In genomic region chr3:142191627-142192026, GRCm38 (mm10) we compare ENCODE assay signal across 9 mouse cellular contexts. TPM values are rescaled to one million over a fixed set of nuclear protein-coding genes. Genes with fewer than 3 reads are reported as not detected.
A peak's percentile ranks its signal among the peaks of the same experiment; 100 is the strongest.
DNase-seq lines count a peak whose midpoint lies in the region; ATAC-seq and TF ChIP-seq lines count a peak whose summit lies in the region.
"Not testable (repeated sequence)": the region's sequence is repeated elsewhere in the genome, so short reads cannot be mapped to it uniquely, and the experiment has no call there.
"Had no signal": no experiment of that assay in that cellular context is flagged by ENCODE, and none has a peak within 500 bp of the region (broad histone marks: within the 10 kb centered on the region; RNA-seq: fewer than 3 reads in every experiment).

No protein-coding gene starts in this region.

- H3K4me3 ChIP-seq in CH12.LX (replicated peaks in 1 of 3; ENCODE audit: low read depth in 2 of 3, low read length in 2 of 3, poor library complexity in 1 of 3); liver, adult 2 months (ENCODE audit: insufficient read depth, low read depth, low read length): not testable (repeated sequence)

- peak; percentile 53; the same call in 1 of the 2 replicates for ATAC-seq in monocyte, adult 5-6 weeks (replicated peaks; ENCODE audit: insufficient number of reproducible peaks, low FRiP score, low TSS enrichment, poor library complexity, severe bottlenecking)
- ATAC-seq in neutrophil, adult 5-6 weeks (ENCODE audit: extremely low read depth, insufficient number of reproducible peaks, low FRiP score, poor library complexity, severe bottlenecking) = 0 out of 2 replicates have a peak, but pooled peaks have one; percentile 26

- H3K27ac ChIP-seq in CH12.LX (ENCODE audit: insufficient read depth, low read depth) = peak overlapping the region; percentile 0; the same call in 1 of the 2 replicates
- H3K27ac ChIP-seq in liver, adult 2 months (replicated peaks; ENCODE audit: insufficient read depth, low read depth, low read length) = not testable (repeated sequence)

- not testable (repeated sequence) for DNase-seq in CH12.LX (ENCODE audit: extremely low read depth)
- DNase-seq in heart, adult 11 months = peak; percentile 8
- DNase-seq in liver, adult 2 months (ENCODE audit: extremely low read depth, low read depth, low spot score) = peak; percentile 3

- not testable (repeated sequence) for TF ChIP-seq POLR2A in CH12.LX (IDR thresholded peaks at IDR 0.05; ENCODE audit: low read depth, low read length); liver, adult 2 months (IDR thresholded peaks at IDR 0.05; ENCODE audit: extremely low read depth, insufficient read depth, low read length)

- TF ChIP-seq CTCF in CH12.LX (conservative IDR thresholded peaks at IDR 0.05 in 1 of 2, IDR thresholded peaks at IDR 0.05 in 1 of 2; ENCODE audit: low read depth in 2 of 2, low read length in 2 of 2); liver, adult 2 months (IDR thresholded peaks at IDR 0.05; ENCODE audit: low read depth, low read length): not testable (repeated sequence)

- not testable (repeated sequence) for H3K79me2 ChIP-seq in CH12.LX (replicated peaks; ENCODE audit: control insufficient read depth, extremely low read depth, insufficient read depth, poor library complexity, severe bottlenecking); liver, adult 2 months (ENCODE audit: control insufficient read depth, insufficient read depth, low read length)

- H3K36me3 ChIP-seq in CH12.LX (replicated peaks in 1 of 2; ENCODE audit: control insufficient read depth in 1 of 2, insufficient read depth in 1 of 2, low read length in 1 of 2); liver, adult 2 months (ENCODE audit: control insufficient read depth, insufficient read depth, low read length): not testable (repeated sequence)

- H3K9me3 ChIP-seq in CH12.LX (replicated peaks; ENCODE audit: low read length) = not testable (repeated sequence)

- not testable (repeated sequence) for H3K4me1 ChIP-seq in CH12.LX (ENCODE audit: control insufficient read depth in 1 of 2, insufficient read depth in 2 of 2); liver, adult 2 months (ENCODE audit: control insufficient read depth, insufficient read depth, low read length)

- TF ChIP-seq RAD21 in CH12.LX (IDR thresholded peaks at IDR 0.05; ENCODE audit: low read depth, low read length) = not testable (repeated sequence)

- not testable (repeated sequence) for H3K4me2 ChIP-seq in CH12.LX (ENCODE audit: insufficient read depth, low read depth, poor library complexity, severe bottlenecking)

- not testable (repeated sequence) for H3K27me3 ChIP-seq in CH12.LX (replicated peaks); liver, adult 2 months (ENCODE audit: control insufficient read depth, insufficient read depth, low read length)

- TF ChIP-seq EP300 in CH12.LX (IDR thresholded peaks at IDR 0.05; ENCODE audit: low read length) = not testable (repeated sequence)

- dilution Hi-C loops in CH12.LX (cut with MboI; ENCODE audit: extremely low pct_ligation_motif_present, extremely low pct_unique_long_range_greater_than_20kb, low sequenced_read_pairs) = not testable (repeated sequence)

- H3K9ac ChIP-seq in CH12.LX (ENCODE audit: insufficient read depth, low read depth); liver, adult 2 months (ENCODE audit: low read depth, low read length): not testable (repeated sequence)

- in situ Hi-C loops in CH12.LX (cut with MboI; ENCODE audit: low pct_ligation_motif_present, low pct_unique_long_range_greater_than_20kb, low sequenced_read_pairs) = not testable (repeated sequence)

RNA-seq across cellular contexts. Expression of gene Bmpr1b, which starts 22.4 kb away (rescaled TPM):
- 0.04 TPM in 1 of 2 replicates, not detected in the other for total RNA-seq in CH12.LX (2012; rRNA removed)
- 0.04 and 0.05 TPM in 2 replicates for total RNA-seq in CH12.LX (2014; rRNA removed)
- polyA plus RNA-seq in CH12.LX (2012; ENCODE audit: insufficient read length, low read depth) = 0.05 TPM in 1 of 2 replicates, not detected in the other
- under 0.01 TPM in 1 of 2 replicates, not detected in the other for total RNA-seq in liver, adult 2 months (2014; rRNA removed)
- polyA plus RNA-seq in liver, adult 2 months (2012; rRNA removed) = not detected in 2 replicates
- not detected in 3 replicates for total RNA-seq in monocyte, adult 5-6 weeks (2017)
- total RNA-seq in neutrophil, adult 5-6 weeks (2017) = not detected in 2 replicates
- total RNA-seq: common myeloid progenitor, adult 5-6 weeks; MEL had no signal
- polyA plus RNA-seq: CD4-positive, CD25-positive, alpha-beta regulatory T cell, adult 4 months; erythroblast, embryonic 14.5 days had no signal
